Mouse (Mus musculus) olfactory bulb, adult 2 months (tissue): ENCODE data around the gene Olfr94. TPM values are rescaled to one million over a fixed set of nuclear protein-coding genes. Genes with fewer than 3 reads are reported as not detected.

Experiments
- H3K27ac ChIP-seq: fragments of 200-500 bp; 2 replicates; pipeline ENCODE4 v1.5.1; 2012; ENCODE audit warnings: low read depth, low read length; ENCODE audit not compliant: insufficient read depth
- H3K4me1 ChIP-seq: fragments of 200-500 bp; 2 replicates; pipeline ENCODE4 v1.6.1; 2012; ENCODE audit warnings: low read length; ENCODE audit not compliant: control insufficient read depth, insufficient read depth
- H3K4me3 ChIP-seq: fragments of 200-500 bp; 2 replicates; pipeline ENCODE4 v1.5.1; 2012; ENCODE audit warnings: mild to moderate bottlenecking, low read depth, low read length, moderate library complexity; ENCODE audit not compliant: insufficient read depth
- CTCF ChIP-seq: fragments of 200-500 bp; IDR thresholded peaks from 2 replicates; pipeline ENCODE4 v1.5.1; 2012; ENCODE audit warnings: low read depth, mild to moderate bottlenecking, low read length, moderate library complexity; ENCODE audit not compliant: insufficient read depth
- POLR2A ChIP-seq: fragments of 200-500 bp; IDR thresholded peaks from 2 replicates; pipeline ENCODE4 v1.6.1; 2012; ENCODE audit warnings: mild to moderate bottlenecking, low read depth, low read length, moderate library complexity; ENCODE audit not compliant: insufficient read depth
- WGBS: fragments of 180-500 bp; shearing (Covaris S2); methylation state at CpG from one replicate; pipeline ENCODE4 v1.1.7; 2018; 5-methylcytosine and 5-hydroxymethylcytosine counted together
- polyA plus RNA-seq: library from polyadenylated mRNA; stranded (reverse); fragments of >200 nt; gene quantifications from 2 replicates; pipeline ENCODE4 v1.2.4, GENCODE M21; 2012; ENCODE audit warnings: low replicate concordance; ENCODE audit not compliant: missing spikeins, insufficient read depth, insufficient read length

The Olfr94 gene
- polyA plus RNA-seq, 1 experiment = not detected

DNA sequence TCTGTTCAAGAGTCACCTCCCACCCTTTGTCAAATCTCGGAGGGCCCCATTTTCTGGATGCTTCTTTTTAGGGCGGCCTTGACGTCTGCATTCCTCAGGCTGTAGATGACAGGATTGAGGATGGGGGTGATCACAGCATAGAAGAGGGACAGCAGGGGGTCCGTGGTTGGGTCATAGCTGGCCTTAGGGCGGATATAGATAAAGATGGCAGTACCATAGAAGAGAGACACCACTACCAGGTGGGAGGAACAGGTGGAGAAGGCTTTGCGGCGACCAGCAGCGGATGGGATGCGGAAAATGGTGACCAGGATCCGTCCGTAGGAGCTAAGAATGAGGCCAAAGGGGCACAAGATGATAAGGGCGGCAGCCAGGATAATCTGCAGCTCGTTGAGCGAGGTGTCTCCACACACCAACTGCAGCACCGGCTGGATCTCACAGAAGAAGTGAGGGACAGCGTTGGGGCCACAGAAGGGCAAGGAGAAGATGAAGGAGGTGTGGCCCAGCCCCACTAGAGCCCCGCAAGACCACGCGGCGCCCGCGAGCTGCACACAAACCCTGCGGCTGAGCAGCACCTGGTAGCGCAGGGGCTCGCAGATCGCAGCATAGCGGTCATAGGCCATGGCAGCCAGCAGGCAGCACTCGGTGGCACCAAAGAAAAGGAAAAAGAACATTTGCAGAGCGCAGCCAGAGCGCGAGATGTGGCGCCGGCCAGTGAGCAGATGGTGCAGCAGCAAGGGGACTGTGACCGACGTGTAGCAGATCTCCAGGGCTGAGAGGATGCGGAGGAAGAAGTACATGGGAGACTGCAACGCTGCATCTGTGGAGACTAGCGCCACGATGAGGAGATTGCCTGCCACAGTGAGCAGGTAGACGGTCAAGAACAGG is 10.3 kb upstream of the Olfr94 start:
- 20% methylated on average over 40 of the region's 40 CpGs for WGBS

DNA sequence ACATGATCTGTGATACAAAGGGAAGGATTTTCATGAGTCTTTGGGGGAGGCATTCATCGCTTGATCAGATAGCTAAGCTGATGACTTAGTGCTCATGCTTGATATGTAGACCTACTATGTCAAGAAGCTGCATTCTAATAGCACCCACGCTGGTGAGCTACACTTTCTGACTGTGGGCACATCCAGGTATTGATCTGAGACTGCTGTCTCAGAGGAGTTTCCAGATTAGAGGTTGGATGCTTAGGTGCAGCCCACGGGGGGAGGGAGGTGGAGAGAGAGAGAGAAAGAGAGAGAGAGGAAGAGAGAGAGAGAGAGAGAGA is 3.1 kb upstream of the Olfr94 start:
- Histone ChIP-seq H3K4me3 (no peak overlapping the region), H3K27ac (no peak overlapping the region), H3K4me1 (no peaks in the 10 kb centered on the region)
- TF ChIP-seq POLR2A = no peak
- 22% methylated on average over 3 of the region's 3 CpGs for WGBS

More for the DNA sequence above, 10.3 kb upstream of the Olfr94 start:
- peak overlapping the region; percentile 8; the same call in 1 of the 2 replicates for H3K4me3 ChIP-seq
- no peak for TF ChIP-seq CTCF
- TF ChIP-seq POLR2A = no peak
- H3K4me1 ChIP-seq = peaks cover 8% of the 10 kb centered on the region
- no peak overlapping the region for H3K27ac ChIP-seq

DNA sequence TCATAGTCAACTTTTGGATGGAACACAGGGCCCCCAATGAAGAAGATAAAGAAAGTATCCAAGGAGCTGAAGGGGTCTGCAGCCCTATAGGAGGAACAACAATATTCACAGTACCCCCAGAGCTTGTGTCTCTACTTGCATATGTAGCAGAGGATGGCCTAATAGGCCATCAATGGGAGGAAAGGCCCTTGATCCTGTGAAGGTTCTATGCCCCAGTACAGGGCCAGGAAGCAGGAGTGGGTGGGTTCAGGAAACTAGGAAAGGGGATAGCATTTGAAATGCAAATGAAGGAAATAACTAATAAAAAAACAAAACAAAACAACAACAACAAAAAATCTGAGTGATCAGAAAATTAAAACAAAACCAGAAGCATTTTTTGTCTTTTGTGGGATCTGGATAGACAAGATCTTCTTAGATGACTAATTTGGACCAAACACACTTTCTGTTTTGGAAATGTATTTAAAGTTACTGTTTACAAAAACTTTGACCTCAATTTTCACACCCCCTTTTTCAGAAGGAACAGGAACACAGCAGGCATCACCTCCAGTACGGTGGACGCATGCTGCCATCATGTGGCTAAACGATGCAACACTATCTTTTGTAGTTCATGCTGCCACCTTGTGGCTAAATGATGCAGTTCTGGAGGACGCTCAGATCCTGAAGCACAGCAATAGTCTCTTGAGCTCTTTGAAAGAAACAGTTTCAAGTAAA is 2.6 kb upstream of the Olfr94 start:
- no peak overlapping the region for H3K4me3 ChIP-seq
- H3K4me1 ChIP-seq = no peaks in the 10 kb centered on the region
- WGBS = under 1% methylated on average over 4 of the region's 4 CpGs
- TF ChIP-seq CTCF (no peak), POLR2A (no peak)
- no peak overlapping the region for H3K27ac ChIP-seq

DNA sequence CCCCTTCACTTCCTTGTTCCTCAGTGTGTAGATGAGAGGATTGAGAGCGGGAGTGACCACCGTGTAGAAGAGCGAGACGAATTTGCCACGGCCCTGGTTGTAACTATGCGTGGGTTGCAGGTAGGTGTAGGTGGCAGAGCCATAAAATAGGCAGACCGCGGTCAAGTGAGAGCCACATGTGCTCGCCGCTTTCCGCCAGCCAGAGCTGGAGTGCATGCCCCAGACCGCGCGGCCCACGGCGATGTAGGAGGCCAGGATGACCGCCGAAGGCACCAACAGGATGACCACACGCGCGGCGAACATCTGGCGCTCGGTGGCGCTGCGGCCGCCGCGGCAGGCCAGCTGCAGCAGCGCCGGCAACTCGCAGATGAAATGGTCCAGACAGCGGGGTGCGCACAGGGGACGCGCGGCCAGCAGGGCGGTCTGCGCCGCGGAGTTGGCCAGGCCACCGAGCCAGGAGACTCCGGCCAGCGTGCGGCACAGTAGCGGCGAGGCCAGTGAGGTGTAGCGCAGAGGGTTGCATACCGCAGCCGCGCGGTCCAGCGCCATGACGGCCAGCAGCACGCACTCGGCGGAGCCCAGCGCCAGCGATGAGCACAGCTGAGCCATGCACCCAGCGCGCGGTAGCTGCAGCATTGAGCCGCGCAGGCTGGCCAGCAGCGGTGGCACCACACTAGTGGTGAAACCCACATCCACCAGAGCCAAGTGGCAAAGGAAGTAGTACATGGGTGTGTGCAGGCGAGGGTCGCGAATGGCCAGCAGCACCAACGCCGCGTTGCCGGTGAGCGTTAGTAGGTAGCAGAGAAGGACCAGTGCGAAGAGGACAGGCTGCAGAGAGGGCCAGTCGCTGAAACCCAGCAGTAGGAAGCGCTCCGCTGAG is 3.7 kb downstream of the Olfr94 start:
- WGBS = 1% methylated on average over 77 of the region's 77 CpGs
- Histone ChIP-seq H3K4me1 (peaks cover 10% of the 10 kb centered on the region), H3K27ac (no peak overlapping the region), H3K4me3 (peak overlapping the region; percentile 49)
- no peak for TF ChIP-seq CTCF
- TF ChIP-seq POLR2A = no peak

DNA sequence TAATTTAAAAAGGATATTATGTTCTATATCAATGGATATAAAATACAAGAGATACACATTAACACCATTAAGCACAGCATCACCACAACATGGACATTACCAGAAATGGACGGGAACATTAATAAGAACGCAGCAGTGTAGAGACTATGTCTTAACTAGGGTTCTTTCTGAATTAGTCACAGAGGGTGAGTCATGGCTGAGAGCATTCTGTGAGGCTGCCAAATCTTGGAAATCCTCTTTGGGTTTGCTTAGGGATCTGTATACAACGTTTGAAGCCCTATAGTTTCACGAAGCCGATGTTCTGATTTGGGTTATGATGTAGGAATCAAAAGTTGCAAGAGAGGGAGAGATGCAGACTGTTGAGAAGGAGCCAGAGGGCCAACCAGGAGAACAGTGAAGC is 6.0 kb downstream of the Olfr94 start:
- 35% methylated on average over 5 of the region's 5 CpGs for WGBS
- no peak for TF ChIP-seq CTCF
- TF ChIP-seq POLR2A = no peak
- H3K27ac ChIP-seq = no peak overlapping the region
- no peak overlapping the region for H3K4me3 ChIP-seq
- H3K4me1 ChIP-seq = peaks cover 10% of the 10 kb centered on the region

DNA sequence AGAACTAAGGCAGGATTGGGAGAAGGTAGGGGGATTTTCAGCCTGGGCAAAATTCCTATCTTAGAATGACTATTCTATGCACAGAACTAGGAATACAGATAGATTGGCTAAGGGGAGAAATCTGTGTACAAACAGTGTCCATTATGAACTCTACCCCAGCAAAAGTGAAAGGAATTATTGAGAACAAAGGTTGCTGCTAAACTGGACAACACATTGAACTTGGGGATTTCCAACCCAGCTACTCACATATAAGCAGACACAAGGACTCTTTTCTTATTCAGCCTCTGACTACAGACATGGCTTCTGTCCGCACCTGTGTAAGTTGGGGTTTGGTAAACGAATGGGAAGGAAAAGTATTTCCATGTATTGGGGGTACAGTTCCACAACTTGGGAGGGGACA is 7.1 kb downstream of the Olfr94 start, which contains the start of gene Ubd:
Gene Ubd (plus strand): TSS at position 237 of the 400 bp plus-strand sequence.
- 87% methylated on average over 2 of the region's 2 CpGs for WGBS
- H3K4me3 ChIP-seq = no peak within 1 kb of the TSS
- TF ChIP-seq POLR2A (no peak), CTCF (no peak)
- H3K4me1 ChIP-seq = peaks cover 10% of the 10 kb centered on the region
- H3K27ac ChIP-seq = no peak within 1 kb of the TSS

DNA sequence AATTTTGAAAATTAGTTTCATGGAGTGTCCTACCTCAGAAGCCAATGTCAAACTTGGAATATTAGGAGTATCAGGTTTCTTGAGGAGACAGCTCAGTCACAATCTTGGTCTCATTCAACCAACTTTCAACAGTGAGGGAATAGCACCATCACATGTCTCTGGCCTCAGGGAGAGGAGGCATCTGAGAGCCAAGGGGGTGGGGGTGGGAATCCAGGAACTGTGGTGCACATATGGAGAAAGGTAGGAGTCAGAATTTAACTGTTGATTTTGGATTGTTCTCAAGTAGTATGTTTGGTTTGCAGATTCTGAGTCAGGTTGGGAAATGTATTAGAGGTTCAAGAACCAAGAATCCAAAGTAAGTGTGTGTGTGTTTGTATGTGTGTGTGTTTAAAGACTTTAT is 7.8 kb downstream of the Olfr94 start:
- Histone ChIP-seq H3K27ac (no peak overlapping the region), H3K4me3 (no peak overlapping the region), H3K4me1 (peaks cover 10% of the 10 kb centered on the region)
- TF ChIP-seq POLR2A (no peak), CTCF (no peak)

DNA sequence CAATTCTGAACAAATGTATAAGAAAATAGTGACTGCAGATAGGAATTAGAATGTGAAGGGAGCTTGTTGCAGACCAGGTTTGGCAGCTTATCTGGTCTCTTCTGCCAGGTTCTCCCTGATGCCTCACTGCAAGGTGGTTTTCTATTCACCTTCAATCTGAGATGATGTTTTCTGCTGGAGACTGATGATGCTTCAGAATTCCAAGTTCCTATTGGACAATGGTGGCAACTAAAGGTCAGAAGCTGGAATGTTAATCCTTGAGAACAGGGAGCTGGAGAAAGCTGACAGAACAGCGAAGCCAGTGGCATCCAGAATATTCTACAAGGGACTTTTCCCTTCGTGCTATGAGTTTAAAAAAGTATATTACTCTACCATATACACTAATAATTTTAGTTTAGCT is 10.1 kb downstream of the Olfr94 start:
- TF ChIP-seq CTCF (no peak), POLR2A (no peak)
- no peak overlapping the region for H3K27ac ChIP-seq
- H3K4me1 ChIP-seq = no peaks in the 10 kb centered on the region
- WGBS = 51% methylated on average over 2 of the region's 2 CpGs
- H3K4me3 ChIP-seq = no peak overlapping the region
